Mouse (Mus musculus): Measurements from ENCODE around the gene Foxp1. TPM values are rescaled to one million over a fixed set of nuclear protein-coding genes. Genes with fewer than 3 reads are reported as not detected.
A peak's percentile ranks its signal among the peaks of the same experiment; 100 is the strongest.

Gene Foxp1
- total RNA-seq, 2 experiments from 2014 or later, result 210 to 247 TPM

GRCm38 (mm10) chr6:99489423-99489822, 33.1 kb downstream of the Foxp1 start:
- intact Hi-C loops (cut with DNase I), result no loop called here

GRCm38 (mm10) chr6:99485884-99486640, 36.5 kb downstream of the Foxp1 start:
- peak; percentile 61 for DNase-seq
- intact Hi-C loops (cut with DNase I), result no loop called here

More at GRCm38 (mm10) chr6:99489423-99489822, 33.1 kb downstream of the Foxp1 start:
- DNase-seq, result no peak

DNA sequence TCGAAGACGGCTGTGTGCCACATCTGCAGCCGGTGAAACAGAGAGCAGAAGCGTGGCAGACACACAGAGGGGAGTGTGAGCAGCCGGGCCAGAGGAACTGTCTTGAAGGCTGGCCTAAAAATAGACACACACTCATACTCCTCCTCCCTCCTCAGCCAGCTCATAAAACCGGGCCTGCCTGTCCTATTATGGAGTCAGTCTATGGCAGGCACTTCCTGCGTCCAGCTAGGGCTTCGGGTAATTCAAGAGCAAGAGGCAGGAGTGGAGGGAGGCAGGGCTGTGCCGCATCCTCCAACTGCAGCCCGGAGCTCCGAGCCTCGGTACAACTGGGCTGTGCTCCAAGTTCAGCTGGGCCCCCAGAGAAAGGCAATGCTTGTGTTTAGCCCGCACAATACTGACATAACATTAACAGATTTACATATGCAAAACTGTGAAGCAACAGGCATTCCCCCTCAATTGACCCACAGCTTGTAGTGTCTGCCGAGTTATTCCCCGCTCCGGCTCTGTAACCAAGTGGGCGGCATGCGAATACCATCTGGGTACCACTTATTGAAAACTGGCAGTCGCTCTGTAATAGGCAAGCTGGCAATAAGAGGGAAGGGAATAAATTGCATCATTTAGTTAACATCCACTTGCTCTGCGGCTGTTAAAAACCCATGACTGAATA, 37.2 kb downstream of the Foxp1 start:
- intact Hi-C loops (cut with DNase I), result no loop called here
- DNase-seq, result peak; percentile 69

GRCm38 (mm10) chr6:99484884-99485216, 37.7 kb downstream of the Foxp1 start:
- no peak for DNase-seq
- intact Hi-C loops (cut with DNase I), result no loop called here

- DNase-seq, result no peak
- intact Hi-C loops (cut with DNase I), result no loop called here
Measured at GRCm38 (mm10) chr6:99484197-99484725, 38.3 kb downstream of the Foxp1 start.

GRCm38 (mm10) chr6:99483556-99483955, 39.0 kb downstream of the Foxp1 start:
- DNase-seq, result no peak
- intact Hi-C loops (cut with DNase I), result no loop called here

- no peak for DNase-seq
- intact Hi-C loops (cut with DNase I), result no loop called here
Measured at GRCm38 (mm10) chr6:99481568-99481967, 41.0 kb downstream of the Foxp1 start.

DNA sequence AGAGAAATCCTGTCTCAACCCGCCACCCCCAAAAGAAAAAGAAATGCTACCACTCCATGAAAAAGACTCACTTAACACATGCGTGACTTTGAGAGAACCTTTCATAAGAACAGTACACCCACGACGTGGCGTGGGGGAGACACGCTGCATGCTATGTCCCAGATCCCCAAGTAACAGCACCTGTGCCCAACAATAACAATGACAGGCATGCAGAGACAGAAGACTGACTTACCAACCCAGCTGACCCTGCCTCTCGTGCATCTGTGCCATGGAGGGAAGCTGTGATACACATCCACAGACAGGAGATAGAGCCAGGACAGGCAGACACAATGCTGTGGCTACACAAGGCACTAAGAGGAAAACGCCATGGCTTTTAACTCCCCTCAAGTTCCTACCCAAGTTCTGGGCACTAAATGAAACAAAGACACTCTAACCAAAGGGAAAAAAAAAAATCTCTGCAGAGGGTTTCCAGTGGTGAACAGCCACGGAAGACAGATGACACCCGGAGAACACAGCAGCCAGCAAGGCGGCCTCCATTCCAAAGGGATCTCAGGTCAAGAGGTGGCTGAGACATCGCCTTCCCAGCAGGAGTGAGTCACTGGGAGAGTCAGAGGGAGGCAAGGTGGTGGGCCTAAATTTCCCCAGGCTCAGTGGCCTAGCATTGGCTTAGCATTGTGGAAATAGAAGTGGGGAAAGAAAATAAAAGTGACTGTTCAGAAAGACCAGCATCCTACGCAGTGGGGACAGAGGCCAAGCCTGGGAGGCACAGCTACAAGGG, 43.5 kb downstream of the Foxp1 start:
- intact Hi-C loops (cut with DNase I), result no loop called here
- DNase-seq, result no peak

DNA sequence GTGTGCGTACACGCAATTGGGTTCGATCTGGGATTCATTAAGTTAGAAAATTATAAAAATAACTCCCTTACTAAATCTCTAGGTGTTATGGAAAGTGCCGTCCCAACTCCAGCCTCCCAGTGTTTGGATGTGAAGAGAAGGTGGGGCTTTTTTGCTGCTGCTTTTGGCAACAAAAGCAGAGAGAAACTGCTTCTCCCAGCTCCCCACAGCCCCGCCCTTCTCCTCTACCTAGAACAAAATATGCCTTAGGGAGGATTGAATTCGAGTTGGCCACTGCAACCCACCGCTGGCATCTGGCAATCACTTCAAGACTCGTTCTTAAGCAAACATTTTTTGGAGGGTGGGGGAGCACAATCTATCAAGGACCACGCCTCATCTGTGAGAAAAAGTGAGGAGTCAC, 47.5 kb downstream of the Foxp1 start:
- intact Hi-C loops (cut with DNase I), result no loop called here
- no peak for DNase-seq

GRCm38 (mm10) chr6:99470906-99471305, 51.6 kb downstream of the Foxp1 start:
- intact Hi-C loops (cut with DNase I), result no loop called here
- no peak for DNase-seq

DNA sequence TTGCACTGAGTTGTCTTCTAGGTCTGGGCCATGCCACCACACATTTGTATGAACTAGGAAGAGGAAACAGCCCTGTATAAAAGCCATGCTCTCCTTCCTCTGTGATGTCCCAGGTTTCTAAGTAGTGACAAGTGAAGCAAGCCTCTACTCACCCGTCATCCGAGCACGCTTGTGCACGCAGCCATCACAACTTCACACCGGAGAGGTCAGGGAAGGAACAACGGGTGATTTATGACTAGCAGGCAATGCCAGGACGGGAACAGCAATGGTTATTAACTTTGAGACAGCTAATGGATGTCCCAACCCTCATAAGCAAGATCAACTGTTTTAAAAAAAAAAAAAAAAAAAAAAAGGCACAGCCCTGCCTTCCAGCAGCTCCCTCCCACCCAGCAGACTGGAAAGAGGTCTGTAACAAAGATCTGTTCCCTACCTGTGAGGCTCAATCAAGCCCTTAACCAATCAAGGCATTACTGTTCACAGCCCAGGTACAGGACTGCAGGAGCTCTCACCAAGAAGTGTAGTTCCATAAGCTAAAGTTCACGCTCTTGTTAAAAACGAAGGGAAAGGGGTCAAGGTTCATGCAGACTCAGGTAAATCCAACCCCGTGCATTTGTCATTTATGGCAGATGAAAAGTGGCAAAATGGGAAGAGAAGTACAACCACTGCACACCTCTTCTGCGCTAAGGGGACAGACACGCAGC, 53.2 kb downstream of the Foxp1 start:
- DNase-seq, result no peak
- intact Hi-C loops (cut with DNase I), result no loop called here

GRCm38 (mm10) chr6:99467831-99468230, 54.7 kb downstream of the Foxp1 start:
- DNase-seq, result no peak
- intact Hi-C loops (cut with DNase I), result no loop called here

DNA sequence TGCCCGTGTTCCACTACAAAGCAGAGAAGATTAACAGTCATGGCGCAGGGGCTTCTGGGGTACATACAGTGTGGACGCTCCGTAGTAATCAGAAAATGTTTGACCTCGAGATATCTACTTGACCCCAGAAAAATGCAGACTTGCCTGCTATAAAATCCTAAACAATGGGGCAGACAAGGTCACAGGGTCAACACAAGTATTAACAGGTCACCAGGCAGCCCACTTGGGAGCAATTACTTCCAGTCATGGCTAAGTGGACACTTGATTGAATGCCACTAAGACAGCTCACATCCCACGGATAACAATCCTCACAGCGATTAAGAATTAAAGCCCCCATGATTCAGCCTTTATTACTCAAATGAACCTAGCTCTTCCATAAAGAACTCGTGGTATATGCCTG, 55.4 kb downstream of the Foxp1 start:
- intact Hi-C loops (cut with DNase I), result no loop called here
- DNase-seq, result no peak

DNA sequence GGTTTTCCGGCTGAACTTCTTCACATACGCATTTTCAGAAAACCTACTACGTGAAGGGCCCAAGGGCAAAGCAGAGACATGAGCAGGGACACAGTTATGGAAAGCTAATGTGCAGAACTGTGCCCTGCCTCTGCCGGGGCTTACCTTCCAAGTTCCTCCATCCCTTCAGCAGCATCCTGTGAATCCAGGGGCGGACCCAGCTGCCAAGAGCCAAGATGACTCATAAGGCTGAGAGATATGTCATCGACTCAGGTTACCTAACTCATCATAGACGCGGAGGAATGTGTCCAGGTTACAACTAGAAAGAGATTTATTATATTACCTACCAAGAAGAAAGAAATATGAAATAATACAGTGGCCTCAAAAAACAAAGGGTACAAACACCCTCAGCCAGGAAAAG, 56.2 kb downstream of the Foxp1 start:
- no peak for DNase-seq
- intact Hi-C loops (cut with DNase I), result no loop called here

DNA sequence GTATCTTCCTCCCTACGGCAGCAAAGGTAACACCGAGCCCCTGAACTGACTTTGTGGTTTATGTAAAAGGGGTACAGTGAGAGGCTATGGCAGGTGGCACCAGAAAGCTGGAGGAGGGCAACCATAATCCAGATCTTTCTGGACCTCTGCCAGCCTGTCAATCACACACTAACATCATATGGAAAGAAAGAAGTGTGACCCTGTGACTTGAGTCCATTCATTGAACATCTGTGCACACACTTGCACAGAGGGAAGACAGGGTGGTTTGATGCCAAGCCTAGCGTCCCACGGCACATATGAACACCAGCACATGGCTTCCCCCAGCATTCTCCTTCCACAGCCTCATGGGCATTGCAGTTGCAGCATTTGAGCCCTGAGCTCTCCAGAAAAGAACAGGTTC, 58.1 kb downstream of the Foxp1 start:
- intact Hi-C loops (cut with DNase I), result no loop called here
- DNase-seq, result peak; percentile 19

GRCm38 (mm10) chr6:99463906-99464305, 58.6 kb downstream of the Foxp1 start:
- peak; percentile 81 for DNase-seq

GRCm38 (mm10) chr6:99458775-99459174, 63.7 kb downstream of the Foxp1 start:
- intact Hi-C loops (cut with DNase I), result no loop called here

More at GRCm38 (mm10) chr6:99463906-99464305, 58.6 kb downstream of the Foxp1 start:
- intact Hi-C loops (cut with DNase I), result no loop called here

GRCm38 (mm10) chr6:99453763-99454520, 68.6 kb downstream of the Foxp1 start:
- intact Hi-C loops (cut with DNase I), result no loop called here
- DNase-seq, result no peak

More at GRCm38 (mm10) chr6:99458775-99459174, 63.7 kb downstream of the Foxp1 start:
- DNase-seq, result no peak

GRCm38 (mm10) chr6:99452638-99453185, 69.8 kb downstream of the Foxp1 start:
- DNase-seq, result no peak
- intact Hi-C loops (cut with DNase I), result no loop called here

- DNase-seq, result no peak
- intact Hi-C loops (cut with DNase I), result no loop called here
Measured at GRCm38 (mm10) chr6:99451479-99451878, 71.0 kb downstream of the Foxp1 start.
